Comparison of ENCODE assay signal across 10 mouse cellular contexts in genomic region chr12:9113652-9114051, GRCm38 (mm10).
A peak's percentile ranks its signal among the peaks of the same experiment; 100 is the strongest.
DNase-seq lines count a peak whose midpoint lies in the region; ATAC-seq and TF ChIP-seq lines count a peak whose summit lies in the region.
"Had no signal": no experiment of that assay in that cellular context is flagged by ENCODE, and none has a peak within 500 bp of the region (broad histone marks: within the 10 kb centered on the region; RNA-seq: fewer than 3 reads in every experiment).

No protein-coding gene starts in this region.

- no peaks in the 10 kb centered on the region for H3K4me1 ChIP-seq in forebrain, postnatal 0 days (ENCODE audit: insufficient read depth)
- no peaks in the 10 kb centered on the region for H3K4me1 ChIP-seq in forebrain, embryonic 11.5 days (replicated peaks; ENCODE audit: control insufficient read depth, insufficient read depth, low read length)
- H3K4me1 ChIP-seq: heart, embryonic 13.5 days had no signal

- H3K36me3 ChIP-seq in forebrain, postnatal 0 days (ENCODE audit: insufficient read depth): no peaks in the 10 kb centered on the region
- H3K36me3 ChIP-seq in forebrain, embryonic 11.5 days (ENCODE audit: control insufficient read depth, insufficient read depth, low read length): no peaks in the 10 kb centered on the region
- H3K36me3 ChIP-seq: heart, embryonic 13.5 days had no signal

- H3K4me3 ChIP-seq in forebrain, postnatal 0 days (ENCODE audit: low read depth, low read length): no peak overlapping the region
- no peak overlapping the region for H3K4me3 ChIP-seq in forebrain, embryonic 11.5 days (ENCODE audit: low read depth, low read length)
- H3K4me3 ChIP-seq in layer of hippocampus, adult 2 months: no peak overlapping the region
- H3K4me3 ChIP-seq: heart, embryonic 13.5 days had no signal

- no peak overlapping the region for H3K4me2 ChIP-seq in forebrain, postnatal 0 days (ENCODE audit: low read depth)
- H3K4me2 ChIP-seq in forebrain, embryonic 11.5 days (ENCODE audit: low read depth, low read length, severe bottlenecking): no peak overlapping the region
- H3K4me2 ChIP-seq: heart, embryonic 13.5 days had no signal

- H3K27ac ChIP-seq in forebrain, postnatal 0 days (ENCODE audit: low read depth, low read length): no peak overlapping the region
- no peak overlapping the region for H3K27ac ChIP-seq in forebrain, embryonic 11.5 days (ENCODE audit: low read depth, low read length)
- H3K27ac ChIP-seq in layer of hippocampus, adult 2 months: no peak overlapping the region
- H3K27ac ChIP-seq: heart, embryonic 13.5 days had no signal

- H3K27me3 ChIP-seq in forebrain, postnatal 0 days (ENCODE audit: insufficient read depth, low read length): no peaks in the 10 kb centered on the region
- H3K27me3 ChIP-seq in forebrain, embryonic 11.5 days (ENCODE audit: control insufficient read depth, insufficient read depth, low read length): no peaks in the 10 kb centered on the region
- H3K27me3 ChIP-seq: CH12.LX; heart, embryonic 13.5 days had no signal

- ATAC-seq in forebrain, postnatal 0 days: peak; percentile 27; the same call in 1 of the 2 replicates
- no peak for ATAC-seq in forebrain, embryonic 11.5 days (replicated peaks; ENCODE audit: low FRiP score)

- TF ChIP-seq CTCF in forebrain, postnatal 0 days (IDR thresholded peaks at IDR 0.05; ENCODE audit: low read depth): no peak
- no peak for TF ChIP-seq CTCF in layer of hippocampus, adult 2 months (conservative IDR thresholded peaks at IDR 0.05)

- H3K9ac ChIP-seq in forebrain, postnatal 0 days: no peak overlapping the region
- H3K9ac ChIP-seq in forebrain, embryonic 11.5 days (ENCODE audit: low read length): no peak overlapping the region
- H3K9ac ChIP-seq: heart, embryonic 13.5 days had no signal

- DNase-seq in forebrain, postnatal 0 days: no peak
- DNase-seq in forebrain, embryonic 11.5 days (ENCODE audit: low spot score): no peak
- DNase-seq in brain, adult 2 months (ENCODE audit: low read depth, low spot score): peak; percentile 75
- DNase-seq in heart, adult 8-10 months (ENCODE audit: low spot score): peak; percentile 83
- DNase-seq in lung, postnatal 36 days: peak; percentile 51
- DNase-seq in liver: no peak
- no peak for DNase-seq in layer of hippocampus, adult 2 months (ENCODE audit: low spot score in 2 of 2)
- no peak for DNase-seq in kidney, postnatal 36 days

- H3K9me3 ChIP-seq in forebrain, postnatal 0 days (ENCODE audit: low read length): no peaks in the 10 kb centered on the region
- H3K9me3 ChIP-seq in forebrain, embryonic 11.5 days (ENCODE audit: control insufficient read depth, low read length): no peaks in the 10 kb centered on the region
- H3K9me3 ChIP-seq: heart, embryonic 13.5 days had no signal

- WGBS in forebrain, postnatal 0 days: 71% methylated on average over 6 of the region's 6 CpGs
- 87% methylated on average over 6 of the region's 6 CpGs for WGBS in forebrain, embryonic 11.5 days

Comparison
In these comparisons a context has a peak if more than half of its experiments do, and no peak if none do; other contexts are left out.
1. DNase-seq: peak in brain, adult 2 months (single experiment), heart, adult 8-10 months (single experiment) and lung, postnatal 36 days (single experiment); none in forebrain, postnatal 0 days (single experiment), forebrain, embryonic 11.5 days (single experiment), liver (single experiment), layer of hippocampus, adult 2 months (0 of 2) and kidney, postnatal 36 days (0 of 2).